Mouse (Mus musculus) cerebellum, postnatal 14 days (tissue): ENCODE measurements at regions not wholly inside any gene's neighbourhood (a gene's known extent, or its start where the extent isn't known, plus 50 kb on each side); places are given as distances from the start of the nearest gene placed in this dataset.
"Not testable (repeated sequence)": the region's sequence is repeated elsewhere in the genome, so short reads cannot be mapped to it uniquely, and the experiment has no call there.

Experiments
- DNase-seq, 2 experiments: peaks; one replicate each; pipeline ENCODE4 v3.0.0; 2021; ENCODE audit warnings: mixed read lengths in 2 of 2

DNA sequence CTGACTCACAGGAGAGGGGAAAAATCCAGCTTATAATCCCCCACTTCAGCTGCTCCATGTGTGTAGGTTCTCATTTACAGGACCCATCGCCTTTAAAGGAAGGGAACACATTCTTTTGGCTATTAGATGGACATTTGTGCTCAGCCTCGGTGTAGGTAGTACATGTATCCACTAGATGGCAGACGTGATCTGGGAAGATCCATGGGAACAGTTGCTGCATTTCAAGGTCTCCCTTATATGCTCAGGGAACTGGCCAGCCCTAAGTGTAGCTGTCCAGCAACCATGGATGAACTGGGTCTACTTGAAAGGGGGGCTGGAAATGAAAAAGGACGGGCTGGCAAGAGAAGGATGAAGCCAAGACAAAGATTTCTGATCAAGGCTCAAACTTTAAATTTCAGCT is 124.0 kb downstream of the Akain1 start:
- DNase-seq: peak; percentile 76 to 83

DNA sequence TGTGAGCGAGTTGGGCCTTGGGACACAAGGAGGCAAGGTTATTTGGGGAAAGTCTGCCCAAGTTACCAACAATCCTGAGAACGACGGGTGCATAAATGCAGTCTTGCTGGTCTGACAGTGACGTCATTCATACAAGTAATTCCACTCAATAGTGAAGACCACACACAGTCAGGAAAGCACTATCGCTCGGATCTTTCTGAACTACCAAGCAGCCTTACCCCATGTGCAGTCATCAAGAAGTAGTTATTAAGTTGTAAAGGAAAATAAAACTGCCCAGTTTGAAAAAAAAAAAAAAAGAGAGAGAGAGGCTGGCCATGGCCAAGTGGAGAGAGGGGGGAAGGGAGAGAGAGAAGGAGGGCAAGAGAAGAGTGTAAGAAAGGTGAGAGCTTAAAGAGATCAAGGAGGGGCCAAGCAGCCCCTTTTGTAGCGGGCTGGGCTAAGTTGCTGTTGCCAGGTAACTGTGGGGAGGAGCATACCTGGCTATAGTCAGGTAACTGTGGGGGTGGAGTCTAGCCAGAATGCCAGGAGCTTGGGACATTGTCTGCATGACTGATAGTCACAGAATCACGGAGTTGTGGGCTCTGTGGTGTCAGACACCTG is 132.0 kb downstream of the Akain1 start:
- DNase-seq: not testable (repeated sequence)

- no peak for DNase-seq
Observed at GRCm38 (mm10) chr17:69590553-69590952, 151.4 kb downstream of the Akain1 start.

DNA sequence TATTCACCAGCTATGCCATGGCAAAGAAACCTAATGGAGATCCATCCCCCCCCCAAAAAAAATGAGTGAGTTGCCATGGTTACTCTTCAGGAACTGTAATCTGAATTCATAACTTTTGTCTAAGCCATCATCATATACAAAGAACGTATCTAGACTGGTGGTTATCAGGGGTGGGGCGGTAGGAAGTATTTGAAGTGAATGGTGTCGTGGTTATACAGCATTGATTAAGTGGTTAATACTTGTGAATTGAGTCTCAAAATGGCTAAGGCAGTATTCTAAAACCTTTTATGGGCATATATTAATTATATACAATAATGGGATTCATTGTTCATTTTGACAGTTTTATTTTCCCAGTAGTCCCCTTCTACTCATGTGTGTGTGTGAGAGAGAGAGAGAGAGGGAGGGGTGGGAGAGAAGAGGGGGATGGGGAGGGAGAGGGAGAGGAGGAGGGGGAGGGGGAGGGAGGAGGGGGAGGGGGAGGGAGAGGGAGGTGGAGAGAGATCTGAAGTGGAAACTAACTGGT is 158.7 kb downstream of the Akain1 start:
- no peak for DNase-seq

GRCm38 (mm10) chr17:69598461-69598860 is 159.3 kb downstream of the Akain1 start:
- peak; percentile 7 to 14 for DNase-seq

GRCm38 (mm10) chr17:69603596-69603995 is 164.5 kb downstream of the Akain1 start:
- peak; percentile 41 to 63 for DNase-seq

DNA sequence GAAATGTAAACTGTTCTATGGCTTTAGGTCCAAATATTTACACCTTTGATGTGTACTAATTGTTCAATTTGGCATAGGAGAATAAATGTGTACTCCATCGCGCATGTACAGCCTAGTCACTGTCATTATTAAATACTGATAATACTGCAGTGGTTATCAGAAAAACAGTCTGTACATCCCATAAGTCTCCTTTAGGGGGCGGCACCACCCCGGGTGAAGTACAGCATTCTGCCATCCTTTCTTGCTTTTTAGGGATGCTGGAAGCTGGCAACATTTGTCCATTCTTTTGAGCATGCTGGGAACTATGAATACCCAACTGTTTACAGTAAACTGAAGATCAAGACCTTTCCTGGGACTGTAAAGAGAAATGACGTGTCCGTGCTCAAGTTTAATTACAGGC is 165.6 kb downstream of the Akain1 start:
- peak; percentile 85 to 87 for DNase-seq

GRCm38 (mm10) chr17:69605458-69605857 is 166.3 kb downstream of the Akain1 start:
- DNase-seq: no peak

GRCm38 (mm10) chr17:69631411-69631810 is 192.3 kb downstream of the Akain1 start:
- DNase-seq: no peak

DNA sequence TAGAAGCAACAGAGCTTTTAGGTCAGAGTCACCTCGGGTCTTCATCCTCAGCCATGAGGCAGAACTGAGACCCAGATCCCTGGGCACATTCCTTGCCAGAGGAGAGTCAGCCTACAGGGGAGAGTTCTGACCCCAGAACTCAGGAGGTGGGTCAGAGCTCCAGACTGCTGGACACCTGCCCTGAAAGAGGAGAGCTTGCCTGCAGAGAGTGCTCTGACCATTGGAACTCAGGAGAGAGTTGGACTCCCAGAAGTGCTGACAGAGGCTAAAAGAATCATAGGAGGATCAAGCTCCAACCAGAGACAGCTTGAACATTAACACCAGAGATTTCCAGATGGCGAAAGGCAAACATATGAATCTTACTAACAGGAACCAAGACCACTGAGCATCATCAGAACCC is 211.4 kb downstream of the Akain1 start:
- not testable (repeated sequence) for DNase-seq

- DNase-seq: peak; percentile 13 to 56
Observed at GRCm38 (mm10) chr17:69654586-69654985, 215.5 kb downstream of the Akain1 start.

- DNase-seq: peak; percentile 99
Observed at GRCm38 (mm10) chr17:69672530-69672929, 233.4 kb downstream of the Akain1 start.

DNA sequence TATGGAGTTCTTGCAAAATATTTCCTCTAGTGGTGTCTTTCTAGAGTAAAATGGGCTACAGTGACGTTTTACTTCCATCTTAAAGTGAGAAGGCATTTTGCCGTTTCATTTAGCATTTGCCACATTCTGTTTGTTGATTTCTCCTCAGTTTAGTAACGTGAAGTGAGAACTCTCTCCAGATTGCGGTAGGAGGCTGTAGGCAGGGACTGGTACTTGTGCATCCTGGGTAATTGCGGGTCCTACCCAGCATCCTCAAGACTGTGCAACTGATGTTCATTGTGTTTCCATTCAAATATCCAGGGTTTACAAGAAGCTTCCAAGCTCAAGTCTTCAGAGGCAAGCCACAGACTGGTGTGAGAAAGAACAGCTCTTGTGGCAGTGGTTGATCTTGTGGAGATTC is 244.0 kb downstream of the Akain1 start:
- DNase-seq: no peak

GRCm38 (mm10) chr17:69685625-69686257 is 246.6 kb downstream of the Akain1 start:
- DNase-seq: no peak

DNA sequence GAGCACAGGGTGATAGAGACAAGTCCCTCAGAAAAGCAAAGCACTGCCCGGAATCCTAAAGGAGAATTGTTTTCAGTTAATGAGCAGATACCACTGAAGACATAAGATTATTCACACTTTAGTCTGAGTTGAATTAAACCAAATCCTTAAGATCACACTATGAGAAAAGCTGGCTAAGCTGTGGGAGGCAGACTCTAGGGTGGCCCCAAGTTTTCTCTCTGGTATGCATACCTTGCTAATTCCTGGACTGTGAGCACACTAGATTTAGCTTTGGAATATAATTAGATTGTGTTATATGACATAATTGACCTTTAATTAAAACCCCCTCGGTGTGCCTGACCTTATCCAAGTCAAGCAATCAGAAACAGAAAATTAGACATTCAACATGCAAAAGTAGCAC is 247.3 kb downstream of the Akain1 start:
- no peak for DNase-seq

DNA sequence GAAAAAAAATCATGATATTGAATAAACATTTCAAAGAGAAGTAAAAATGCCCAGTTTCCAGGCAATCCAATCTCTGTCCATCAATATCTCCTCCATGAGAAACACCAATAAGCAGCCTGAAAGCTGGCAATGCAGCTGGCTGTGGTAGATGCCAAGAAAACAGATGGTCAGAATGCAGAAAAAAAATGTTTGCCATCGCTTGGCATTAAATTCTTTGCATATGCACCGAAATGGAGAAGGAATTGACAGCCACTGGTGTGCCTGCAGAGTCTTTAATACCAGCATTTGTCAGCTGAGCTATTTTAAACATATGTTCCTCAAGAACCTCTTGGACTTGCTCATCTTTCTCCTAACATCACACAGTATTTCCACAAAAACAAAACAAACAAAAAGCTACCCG is 256.2 kb downstream of the Akain1 start:
- DNase-seq: peak; percentile 25 to 72

DNA sequence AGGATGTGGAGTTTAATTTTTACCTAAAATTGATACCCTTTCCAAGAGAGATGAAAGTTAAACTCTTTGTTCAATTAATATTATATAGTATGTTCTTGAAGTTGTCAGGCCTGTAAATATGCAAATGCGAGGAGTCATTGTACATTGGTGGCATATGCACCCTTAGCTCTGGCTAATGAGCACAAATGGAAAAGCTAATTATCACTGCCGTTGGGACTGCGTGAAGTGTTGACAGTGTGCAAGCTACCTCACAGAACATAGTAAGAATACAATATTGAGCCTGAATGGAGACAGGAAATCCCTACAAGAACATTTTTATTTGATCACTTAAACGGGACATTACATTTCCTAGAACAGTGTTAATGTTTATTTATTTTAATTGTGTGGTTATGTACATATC is 241.5 kb upstream of the Dlgap1 start:
- DNase-seq: no peak

DNA sequence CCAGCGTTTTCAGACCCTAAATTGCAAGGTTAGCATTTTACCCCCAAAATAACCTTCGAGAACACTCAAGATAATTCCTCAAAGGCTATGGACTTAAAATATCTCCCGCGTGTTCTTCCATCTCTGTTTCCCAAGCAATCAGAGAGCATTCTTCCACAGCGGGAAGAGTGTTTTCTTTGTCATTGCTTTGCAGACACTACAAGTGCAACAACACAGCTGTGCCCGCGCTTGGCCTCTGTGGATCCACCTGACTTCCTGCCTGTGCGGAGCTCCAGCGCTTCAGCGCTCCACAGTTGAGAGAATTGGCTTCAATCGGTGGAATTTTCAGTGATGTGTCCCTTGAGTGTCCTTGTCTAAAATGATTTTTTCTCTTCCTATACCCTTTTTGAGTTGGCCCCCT is 235.9 kb upstream of the Dlgap1 start:
- no peak for DNase-seq

- no peak for DNase-seq
Observed at GRCm38 (mm10) chr17:69736379-69737096, 232.3 kb upstream of the Dlgap1 start.

DNA sequence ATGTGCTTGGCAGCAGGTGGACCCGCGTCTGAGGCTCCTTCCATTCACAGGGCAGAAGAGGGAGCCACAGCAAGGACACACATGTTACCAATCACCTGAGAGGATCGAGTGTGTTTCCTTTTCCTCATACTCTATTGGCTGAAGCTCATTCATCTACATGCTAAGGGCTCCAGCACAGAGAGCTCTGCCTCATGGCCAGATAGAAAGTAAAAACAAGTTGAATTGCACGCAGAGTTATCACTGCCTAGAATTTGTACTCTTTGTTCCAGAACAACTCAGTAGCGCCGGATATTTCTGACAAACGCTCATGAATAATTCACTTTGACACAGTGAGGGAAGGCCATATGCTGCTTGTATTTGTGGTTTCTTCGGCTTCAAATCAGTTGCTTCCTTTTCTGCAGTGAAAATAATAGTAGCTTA is 199.9 kb upstream of the Dlgap1 start:
- peak; percentile 19 to 38 for DNase-seq

DNA sequence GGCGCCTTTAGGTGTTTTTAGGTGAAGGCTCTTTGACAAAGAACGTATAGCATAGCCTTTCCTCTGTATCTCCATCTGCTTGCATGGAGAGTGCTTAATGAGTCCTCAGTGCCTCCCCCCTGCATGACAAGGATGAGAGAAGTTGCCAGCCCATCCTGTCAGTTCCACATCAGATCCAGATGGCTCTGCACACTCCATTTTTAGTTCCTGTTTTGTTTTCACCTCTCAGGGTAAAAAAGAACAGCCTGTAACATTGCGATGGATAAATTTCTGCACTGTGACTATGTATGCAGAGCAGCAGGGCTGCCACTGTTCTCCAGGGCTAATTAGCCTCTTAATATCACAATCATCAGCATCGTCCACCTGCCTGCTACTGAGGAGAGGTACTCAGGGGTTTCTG is 198.8 kb upstream of the Dlgap1 start:
- DNase-seq: peak in 1 of 2 experiments; percentile 24

- no peak for DNase-seq
Observed at GRCm38 (mm10) chr17:69781201-69781600, 187.7 kb upstream of the Dlgap1 start.

DNA sequence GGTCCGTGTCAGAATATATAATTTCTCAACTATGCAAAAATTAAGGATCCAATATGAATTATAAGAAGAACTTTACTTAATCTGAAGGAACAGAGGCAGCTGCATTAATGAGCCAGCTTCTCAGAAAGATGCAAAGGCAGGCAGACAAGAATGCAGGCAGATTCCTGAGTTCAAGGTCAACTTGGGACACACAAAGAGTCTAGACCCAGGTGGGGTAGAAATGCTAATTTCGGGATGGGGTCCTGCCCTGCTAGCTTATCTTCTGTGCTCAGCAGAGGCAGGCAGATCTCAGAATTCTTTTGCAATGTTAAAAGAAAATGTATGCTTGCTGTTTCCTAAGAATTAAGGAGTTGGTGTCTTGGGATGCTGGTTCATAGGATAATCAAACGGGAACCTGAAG is 181.9 kb upstream of the Dlgap1 start:
- DNase-seq: no peak

GRCm38 (mm10) chr17:69821473-69821872 is 147.4 kb upstream of the Dlgap1 start:
- no peak for DNase-seq
